Mouse (Mus musculus) embryonic facial prominence, embryonic 12.5 days (tissue): ENCODE measurements around the gene Dhrs13. TPM values are rescaled to one million over a fixed set of nuclear protein-coding genes. Genes with fewer than 3 reads are reported as not detected.
"Not testable (repeated sequence)": the region's sequence is repeated elsewhere in the genome, so short reads cannot be mapped to it uniquely, and the experiment has no call there.

Experiments used
- ATAC-seq: fragments of 200-750 bp; cut with Nextera tagmentation; 2 replicates; pipeline ENCODE4 v1.8.0; 2017; ENCODE audit not compliant: insufficient number of reproducible peaks, insufficient read depth, low FRiP score, low TSS enrichment
- H3K27ac ChIP-seq: fragments of 300-500 bp; sonication (generic); 2 replicates; pipeline ENCODE4 v1.5.1; 2016; ENCODE audit warnings: mild to moderate bottlenecking
- H3K27me3 ChIP-seq: fragments of 300-500 bp; sonication (generic); 2 replicates; pipeline ENCODE4 v1.6.1; 2016; ENCODE audit warnings: mild to moderate bottlenecking, moderate library complexity
- H3K36me3 ChIP-seq: fragments of 300-500 bp; sonication (generic); 2 replicates; pipeline ENCODE4 v1.6.1; 2016; ENCODE audit warnings: mild to moderate bottlenecking
- H3K4me1 ChIP-seq: fragments of 300-500 bp; sonication (generic); 2 replicates; pipeline ENCODE4 v1.6.1; 2016
- H3K4me2 ChIP-seq: fragments of 300-500 bp; sonication (generic); replicated peaks from 2 replicates; pipeline ENCODE4 v1.6.1; 2016; ENCODE audit warnings: mild to moderate bottlenecking, moderate library complexity
- H3K4me3 ChIP-seq: fragments of 300-500 bp; sonication (generic); 2 replicates; pipeline ENCODE4 v1.5.1; 2016; ENCODE audit warnings: mild to moderate bottlenecking
- H3K9ac ChIP-seq: fragments of 300-500 bp; sonication (generic); 2 replicates; pipeline ENCODE4 v1.6.1; 2016; ENCODE audit warnings: mild to moderate bottlenecking, moderate library complexity
- H3K9me3 ChIP-seq: fragments of 300-500 bp; sonication (generic); 2 replicates; pipeline ENCODE4 v1.6.1; 2016; ENCODE audit warnings: mild to moderate bottlenecking, moderate library complexity
- WGBS: fragments of 180-500 bp; shearing (Covaris S2); methylation state at CpG from one replicate; pipeline ENCODE4 v1.1.7; 2016; 5-methylcytosine and 5-hydroxymethylcytosine counted together
- polyA plus RNA-seq: library from polyadenylated mRNA; unstranded; fragments of >200 nt; fragmentation: Nextera tagmentation; extraction: Ambion mirVana; gene quantifications from 2 replicates; pipeline ENCODE4 v1.2.1, GENCODE M21; 2016

The Dhrs13 gene
- polyA plus RNA-seq, 1 experiment from 2014 or later, result 21.9 TPM

DNA sequence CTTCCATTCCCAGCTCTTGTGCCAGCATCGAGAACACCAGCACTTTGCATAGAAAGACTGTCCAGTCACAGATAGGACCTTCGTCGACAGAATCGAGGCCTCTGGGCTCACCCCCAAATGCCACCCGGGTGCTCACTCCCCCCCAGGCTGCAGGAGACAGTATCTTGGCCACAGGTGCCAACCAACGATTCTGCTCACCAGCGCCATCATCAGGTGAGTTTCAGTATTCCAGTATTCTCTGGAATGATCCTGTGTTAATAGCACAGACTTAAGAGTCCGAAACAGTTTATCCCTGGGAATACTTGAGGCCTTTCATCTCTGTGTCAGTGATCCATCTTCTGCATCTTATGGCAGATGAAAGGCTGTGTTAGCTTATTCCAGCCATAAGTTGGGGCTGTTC, 8.5 kb upstream of the Dhrs13 start:
- Histone ChIP-seq H3K27ac (no peak overlapping the region), H3K9me3 (no peaks in the 10 kb centered on the region), H3K4me1 (no peaks in the 10 kb centered on the region), H3K9ac (no peak overlapping the region), H3K4me2 (no peak overlapping the region), H3K4me3 (no peak overlapping the region), H3K27me3 (no peaks in the 10 kb centered on the region), H3K36me3 (peaks cover 85% of the 10 kb centered on the region)
- WGBS, result 82% methylated on average over 8 of the region's 8 CpGs
- ATAC-seq, result no peak

DNA sequence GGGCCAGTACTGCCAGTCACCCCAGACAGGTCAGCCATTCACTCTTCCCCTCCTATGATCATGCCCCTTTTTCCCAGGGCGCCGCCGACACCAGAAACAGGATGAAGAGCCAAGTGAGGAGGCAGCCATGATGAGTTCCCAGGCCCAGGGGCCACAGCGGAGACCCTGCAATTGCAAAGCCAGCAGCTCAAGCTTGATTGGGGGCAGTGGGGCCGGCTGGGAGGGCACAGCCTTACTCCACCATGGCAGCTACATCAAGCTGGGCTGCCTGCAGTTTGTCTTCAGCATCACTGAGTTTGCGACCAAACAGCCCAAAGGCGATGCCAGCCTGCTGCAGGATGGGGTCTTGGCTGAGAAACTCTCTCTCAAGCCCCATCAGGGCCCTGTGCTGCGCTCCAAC, 2.8 kb upstream of the Dhrs13 start:
- Histone ChIP-seq H3K36me3 (peaks cover 49% of the 10 kb centered on the region), H3K4me2 (no peak overlapping the region)

DNA sequence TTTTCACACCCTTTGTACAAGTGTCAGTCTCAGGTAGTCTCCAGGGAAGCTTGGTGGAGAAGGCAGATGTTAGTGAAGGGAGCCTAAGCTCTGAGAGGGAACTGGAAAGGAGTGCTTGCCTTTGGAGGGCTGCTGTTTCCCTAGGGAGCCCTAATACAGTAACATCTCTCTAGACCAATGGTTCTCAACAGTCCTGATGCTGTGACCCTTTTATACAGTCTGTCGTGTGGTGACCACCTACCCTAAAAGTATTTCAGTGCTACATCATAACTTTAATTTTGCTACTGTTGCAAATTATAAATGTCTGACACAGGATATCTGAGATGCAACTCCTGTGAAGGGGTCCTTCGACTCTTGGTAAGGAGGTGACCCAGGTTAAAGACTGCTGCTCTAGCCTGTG, 1.5 kb upstream of the Dhrs13 start:
- peaks cover 44% of the 10 kb centered on the region for H3K36me3 ChIP-seq
- no peaks in the 10 kb centered on the region for H3K27me3 ChIP-seq
- no peak overlapping the region for H3K9ac ChIP-seq
- 56% methylated on average over 2 of the region's 2 CpGs for WGBS
- no peak overlapping the region for H3K4me2 ChIP-seq
- peaks cover 12% of the 10 kb centered on the region; the same call in 1 of the 2 replicates for H3K4me1 ChIP-seq
- H3K4me3 ChIP-seq, result no peak overlapping the region
- no peak for ATAC-seq
- H3K27ac ChIP-seq, result no peak overlapping the region
- no peaks in the 10 kb centered on the region for H3K9me3 ChIP-seq

More for the DNA sequence above, 2.8 kb upstream of the Dhrs13 start:
- Histone ChIP-seq H3K4me3 (no peak overlapping the region), H3K27me3 (no peaks in the 10 kb centered on the region), H3K4me1 (peaks cover 12% of the 10 kb centered on the region; the same call in 1 of the 2 replicates), H3K27ac (no peak overlapping the region), H3K9me3 (no peaks in the 10 kb centered on the region), H3K9ac (no peak overlapping the region)
- ATAC-seq, result no peak
- WGBS, result 83% methylated on average over 8 of the region's 8 CpGs

DNA sequence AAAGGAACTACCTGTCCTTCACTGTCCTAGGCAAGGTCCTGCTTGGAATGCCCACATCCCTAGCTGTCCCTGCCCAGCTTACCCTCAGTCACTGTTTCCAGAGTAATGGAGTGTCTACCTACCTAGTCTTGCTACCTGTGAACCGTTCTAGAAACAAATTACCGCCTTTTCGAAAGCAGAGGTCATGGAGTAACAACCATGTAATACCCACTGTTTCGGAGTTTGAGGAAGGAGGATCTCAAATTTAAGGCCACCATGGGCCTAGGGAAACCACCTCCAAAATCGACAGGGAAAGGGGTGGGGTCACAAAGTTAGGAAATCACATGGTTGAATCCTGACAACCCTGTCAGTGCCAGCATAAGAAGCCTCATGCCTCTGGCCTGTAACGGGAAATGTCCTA, 691 bp upstream of the Dhrs13 start:
- Histone ChIP-seq H3K36me3 (peaks cover 36% of the 10 kb centered on the region), H3K27me3 (no peaks in the 10 kb centered on the region), H3K9me3 (no peaks in the 10 kb centered on the region), H3K4me1 (peaks cover 12% of the 10 kb centered on the region; the same call in 1 of the 2 replicates), H3K4me2 (peak overlapping the region; percentile 56), H3K9ac (no peak overlapping the region), H3K4me3 (peak overlapping the region; percentile 51), H3K27ac (peak overlapping the region; percentile 84; the same call in 1 of the 2 replicates)
- no peak for ATAC-seq
- WGBS, result 31% methylated on average over 6 of the region's 6 CpGs

DNA sequence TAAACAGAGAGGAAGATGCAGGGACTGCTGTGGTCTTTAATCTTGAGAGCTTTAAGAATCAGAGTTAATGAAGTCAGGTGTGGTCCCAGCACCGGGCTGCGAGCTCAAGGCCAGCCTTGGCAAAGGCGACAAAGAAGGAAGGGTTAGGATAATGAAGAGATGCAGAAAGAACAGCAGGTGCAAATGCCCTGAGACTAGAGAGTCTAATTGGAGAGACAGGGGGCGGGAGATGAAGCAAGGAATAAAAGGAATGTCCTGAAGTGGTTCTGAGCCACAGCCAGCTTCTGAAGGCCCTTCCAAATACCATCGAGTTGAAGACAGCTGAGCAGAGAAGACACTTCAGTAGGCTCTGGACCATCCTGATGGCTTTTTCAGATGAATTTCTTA, 722 bp downstream of the Dhrs13 start:
- H3K4me1 ChIP-seq, result peaks cover 22% of the 10 kb centered on the region; the same call in 1 of the 2 replicates
- no peak for ATAC-seq
- WGBS, result 16% methylated on average over 5 of the region's 5 CpGs
- no peaks in the 10 kb centered on the region for H3K27me3 ChIP-seq
- peak overlapping the region; percentile 54 for H3K9ac ChIP-seq
- H3K4me2 ChIP-seq, result peak overlapping the region; percentile 56
- H3K27ac ChIP-seq, result peak overlapping the region; percentile 84
- H3K4me3 ChIP-seq, result peak overlapping the region; percentile 51
- no peaks in the 10 kb centered on the region for H3K9me3 ChIP-seq
- H3K36me3 ChIP-seq, result peaks cover 31% of the 10 kb centered on the region

DNA sequence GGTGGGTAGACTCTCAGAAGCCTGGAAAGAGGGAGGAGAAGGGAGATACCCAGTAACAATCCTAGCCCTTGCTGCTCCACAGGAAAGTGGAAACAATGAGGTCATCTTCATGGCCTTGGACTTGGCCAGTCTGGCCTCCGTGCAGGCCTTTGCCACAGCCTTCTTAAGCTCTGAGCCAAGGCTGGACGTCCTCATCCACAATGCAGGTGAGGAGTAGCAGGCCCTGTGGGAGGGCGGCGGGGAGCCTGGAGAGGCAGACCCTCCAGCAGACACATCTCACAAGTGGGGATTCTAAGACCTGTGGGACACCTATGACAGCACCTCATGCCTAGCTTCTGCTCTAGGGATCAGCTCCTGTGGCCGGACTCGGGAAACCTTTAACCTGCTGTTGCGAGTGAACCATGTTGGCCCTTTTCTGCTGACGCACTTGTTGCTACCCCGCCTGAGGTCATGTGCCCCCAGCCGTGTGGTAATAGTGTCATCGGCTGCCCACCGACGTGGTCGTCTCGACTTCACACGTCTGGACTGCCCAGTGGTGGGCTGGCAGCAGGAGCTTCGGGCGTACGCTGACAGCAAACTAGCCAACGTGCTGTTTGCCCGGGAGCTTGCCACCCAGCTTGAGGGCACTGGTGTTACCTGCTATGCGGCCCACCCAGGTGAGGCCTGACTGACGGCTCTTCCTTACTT, 2.0 kb downstream of the Dhrs13 start:
- no peak overlapping the region for H3K4me2 ChIP-seq
- no peak overlapping the region for H3K27ac ChIP-seq
- H3K9me3 ChIP-seq, result no peaks in the 10 kb centered on the region
- H3K4me3 ChIP-seq, result no peak overlapping the region
- ATAC-seq, result no peak
- H3K4me1 ChIP-seq, result peaks cover 29% of the 10 kb centered on the region
- 91% methylated on average over 23 of the region's 23 CpGs for WGBS
- no peak overlapping the region for H3K9ac ChIP-seq
- H3K36me3 ChIP-seq, result peaks cover 19% of the 10 kb centered on the region
- H3K27me3 ChIP-seq, result no peaks in the 10 kb centered on the region

DNA sequence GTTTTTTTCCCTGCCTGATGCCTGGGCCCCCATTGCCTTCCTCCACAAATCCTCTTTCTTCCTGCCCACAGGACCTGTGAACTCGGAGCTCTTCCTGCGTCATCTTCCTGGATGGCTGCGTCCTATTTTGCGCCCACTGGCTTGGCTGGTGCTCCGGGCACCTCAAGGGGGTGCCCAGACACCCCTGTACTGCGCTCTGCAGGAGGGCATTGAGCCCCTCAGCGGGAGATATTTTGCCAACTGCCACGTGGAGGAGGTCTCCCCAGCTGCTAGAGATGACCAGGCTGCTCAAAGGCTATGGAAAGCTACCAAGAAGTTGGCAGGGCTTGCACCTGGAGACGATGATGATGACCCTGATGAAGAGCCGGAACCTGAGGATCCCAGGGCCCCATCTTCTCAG, 4.7 kb downstream of the Dhrs13 start:
- WGBS, result 84% methylated on average over 10 of the region's 10 CpGs
- H3K9me3 ChIP-seq, result no peaks in the 10 kb centered on the region
- H3K4me1 ChIP-seq, result peaks cover 27% of the 10 kb centered on the region
- no peak overlapping the region for H3K9ac ChIP-seq
- H3K4me3 ChIP-seq, result no peak overlapping the region
- no peak for ATAC-seq
- H3K27me3 ChIP-seq, result no peaks in the 10 kb centered on the region
- H3K36me3 ChIP-seq, result 0 out of 2 replicates have a peak, but pooled peaks cover 12% of the 10 kb centered on the region
- no peak overlapping the region for H3K4me2 ChIP-seq
- no peak overlapping the region for H3K27ac ChIP-seq

DNA sequence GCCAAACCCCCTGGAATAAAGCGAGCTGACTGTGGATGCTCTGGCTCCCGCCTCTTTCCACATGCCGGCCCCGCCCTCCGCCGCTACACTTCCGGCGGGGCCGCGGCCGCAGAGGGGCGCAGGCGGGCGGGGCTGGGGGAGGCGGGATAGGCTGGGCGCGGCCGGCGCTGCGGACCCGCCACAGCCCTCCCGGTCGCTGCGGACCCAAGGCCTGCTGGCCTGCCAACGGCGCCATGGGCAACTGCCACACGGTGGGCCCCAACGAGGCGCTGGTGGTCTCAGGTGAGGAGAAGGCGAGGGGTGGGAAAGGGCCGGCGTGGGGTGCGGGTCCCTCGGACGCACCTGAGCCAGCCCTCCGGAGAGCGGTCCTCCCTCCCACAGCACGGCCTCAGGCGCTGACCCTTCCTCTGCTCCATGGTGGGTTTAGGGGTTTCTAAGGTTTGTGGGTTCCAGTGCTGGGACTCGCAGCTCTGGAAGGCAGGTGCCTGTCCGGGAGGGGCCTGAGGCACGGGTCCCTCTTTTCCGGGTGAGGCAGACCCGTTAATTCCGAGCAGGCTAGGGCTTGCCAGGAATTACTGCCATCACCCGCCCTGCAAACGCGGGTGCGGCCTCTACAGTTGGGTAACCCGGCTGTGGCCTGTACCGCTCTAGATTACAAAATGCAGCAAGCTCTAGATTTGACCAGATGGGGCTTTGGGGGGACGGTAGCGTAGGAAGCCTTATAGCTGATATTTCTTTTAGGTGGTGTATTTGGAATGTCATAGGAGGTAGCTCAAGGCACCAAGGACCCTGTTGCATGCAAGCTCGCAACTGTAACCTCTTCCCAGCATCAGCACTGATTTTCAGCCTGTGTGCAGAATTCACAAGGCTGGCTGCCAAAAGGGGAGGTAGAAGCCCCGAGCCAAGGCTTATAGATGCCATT, 6.0 kb downstream of the Dhrs13 start, which contains the start of gene Flot2:
Flot2 (plus strand) TSS at position 101 of the 922 bp plus-strand sequence.
- Histone ChIP-seq H3K9me3 (no peaks in the 10 kb centered on the region), H3K27ac (peak within 1 kb of the TSS; percentile 56; the same call in 1 of the 2 replicates), H3K4me1 (peaks cover 22% of the 10 kb centered on the region), H3K4me2 (peak within 1 kb of the TSS; percentile 93), H3K36me3 (0 out of 2 replicates have a peak, but pooled peaks cover 18% of the 10 kb centered on the region), H3K27me3 (no peaks in the 10 kb centered on the region), H3K4me3 (peak within 1 kb of the TSS; percentile 71), H3K9ac (peak within 1 kb of the TSS; percentile 82)
- peak; percentile 79 for ATAC-seq
- WGBS, result 3% methylated on average over 55 of the region's 55 CpGs

DNA sequence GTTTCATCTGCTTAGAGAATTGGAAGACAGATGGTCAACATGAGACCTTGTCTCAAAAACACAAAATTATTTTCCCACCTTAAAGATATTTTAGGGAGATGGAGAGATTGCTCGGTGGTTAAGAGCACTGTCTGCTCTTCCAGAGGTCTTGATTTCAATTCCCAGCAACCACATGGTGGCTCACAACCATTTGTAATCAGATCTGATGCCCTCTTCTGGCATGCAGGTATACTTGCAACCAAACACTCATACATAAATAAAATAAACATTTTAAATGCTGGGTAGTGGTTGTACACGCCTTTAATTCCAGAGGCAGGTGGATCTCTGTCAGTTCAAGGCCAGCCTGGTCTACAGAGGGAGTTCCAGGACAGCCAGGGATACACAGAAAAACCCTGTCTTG, 8.8 kb downstream of the Dhrs13 start:
- Histone ChIP-seq H3K36me3 (0 out of 2 replicates have a peak, but pooled peaks cover 12% of the 10 kb centered on the region), H3K4me1 (peaks cover 26% of the 10 kb centered on the region), H3K9ac (no peak overlapping the region), H3K4me2 (no peak overlapping the region), H3K27me3 (no peaks in the 10 kb centered on the region), H3K9me3 (no peaks in the 10 kb centered on the region), H3K27ac (no peak overlapping the region), H3K4me3 (no peak overlapping the region)
- WGBS, result 69% methylated on average over 2 of the region's 2 CpGs
- ATAC-seq, result no peak

DNA sequence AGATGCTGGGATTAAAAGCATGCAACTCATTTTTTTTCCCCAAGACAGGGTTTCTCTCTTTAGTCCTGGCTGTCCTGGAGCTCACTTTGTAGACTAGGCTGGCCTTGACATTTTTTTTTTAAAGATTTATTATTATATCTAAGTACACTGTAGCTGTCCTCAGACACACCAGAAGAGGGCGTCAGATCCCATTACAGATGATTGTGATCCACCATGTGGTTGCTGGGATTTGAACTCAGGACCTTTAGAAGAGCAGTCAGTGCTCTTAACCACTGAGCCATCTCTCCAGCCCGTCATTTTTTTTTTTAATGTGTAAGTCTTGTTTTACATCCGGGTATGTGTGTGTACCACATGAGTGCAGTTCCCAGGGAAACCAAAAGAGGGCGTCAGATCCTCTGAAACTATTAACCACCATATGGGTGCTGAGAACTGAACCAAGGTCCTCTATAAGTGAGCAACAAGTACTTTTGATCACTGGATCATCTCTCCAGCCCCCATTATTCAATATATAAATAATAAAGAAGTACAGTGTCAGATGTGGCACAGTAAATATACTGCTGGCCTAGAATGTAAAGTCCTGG, 10.3 kb downstream of the Dhrs13 start:
- not testable (repeated sequence) for H3K27me3 ChIP-seq, H3K27ac ChIP-seq, H3K9me3 ChIP-seq, H3K4me2 ChIP-seq, H3K36me3 ChIP-seq, ATAC-seq, H3K4me3 ChIP-seq, H3K9ac ChIP-seq
- 90% methylated on average over 4 of the region's 4 CpGs for WGBS
- peaks cover 19% of the 10 kb centered on the region for H3K4me1 ChIP-seq

DNA sequence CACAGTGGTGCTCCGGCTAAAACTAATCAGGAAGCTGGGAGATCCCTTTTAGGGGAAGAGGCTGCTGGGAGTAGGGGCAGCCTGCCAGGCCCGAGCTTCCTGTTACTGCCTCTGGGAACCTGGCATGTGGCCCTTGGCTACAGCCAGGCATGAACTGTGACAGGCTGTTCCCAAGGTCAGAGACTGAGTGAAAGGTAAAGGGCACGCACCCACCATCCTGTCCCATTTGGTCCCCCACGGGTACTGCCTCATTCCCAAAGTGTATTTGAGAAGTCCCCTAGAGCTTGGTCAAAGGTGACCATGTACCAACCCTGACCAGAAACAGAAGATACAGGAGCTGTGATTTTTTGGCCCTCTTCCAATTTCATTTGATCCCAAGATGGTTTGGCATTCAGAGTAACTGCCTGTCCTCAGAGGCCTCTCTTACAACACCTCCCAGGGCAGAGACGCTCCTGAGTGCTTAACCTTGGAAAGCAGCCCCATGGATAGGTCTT, 12.7 kb downstream of the Dhrs13 start:
- ATAC-seq, result no peak
- 78% methylated on average over 5 of the region's 5 CpGs for WGBS

More for the DNA sequence above, 12.7 kb downstream of the Dhrs13 start:
- no peak overlapping the region for H3K9ac ChIP-seq
- no peak overlapping the region for H3K4me2 ChIP-seq
- H3K36me3 ChIP-seq, result 0 out of 2 replicates have a peak, but pooled peaks cover 6% of the 10 kb centered on the region
- H3K9me3 ChIP-seq, result no peaks in the 10 kb centered on the region
- H3K27ac ChIP-seq, result no peak overlapping the region
- no peak overlapping the region for H3K4me3 ChIP-seq
- 0 out of 2 replicates have a peak, but pooled peaks cover 5% of the 10 kb centered on the region for H3K4me1 ChIP-seq
- H3K27me3 ChIP-seq, result no peaks in the 10 kb centered on the region
